Mouse (Mus musculus): ENCODE measurements around the gene Lrp6.

The Lrp6 gene

GRCm38 (mm10) chr6:134537461-134538117 lies 29.2 kb downstream of the Lrp6 start:
- TF ChIP-seq NANOG (IDR thresholded peaks at IDR 0.05; ENCODE audit: borderline replicate concordance, low read length) (no peak), POU5F1 (IDR thresholded peaks at IDR 0.05; ENCODE audit: borderline replicate concordance, low read length) (no peak), CTCF (conservative IDR thresholded peaks at IDR 0.05; ENCODE audit: low read length) (no peak)
- H3K4me1 ChIP-seq (replicated peaks; ENCODE audit: low read depth, low read length) = peaks cover 8% of the 10 kb centered on the region
- peaks cover 10% of the 10 kb centered on the region; the same call in 1 of the 2 replicates for H3K36me3 ChIP-seq (ENCODE audit: insufficient read depth, low read length)
- H3K9me3 ChIP-seq (ENCODE audit: low read length) = no peaks in the 10 kb centered on the region
- H3K27me3 ChIP-seq (ENCODE audit: insufficient read depth, low read length) = no peaks in the 10 kb centered on the region
- no peak overlapping the region for H3K4me3 ChIP-seq (replicated peaks; ENCODE audit: low read length)

GRCm38 (mm10) chr6:134535169-134535568 lies 31.6 kb downstream of the Lrp6 start:
- TF ChIP-seq NANOG (IDR thresholded peaks at IDR 0.05; ENCODE audit: borderline replicate concordance, low read length) = no peak
- TF ChIP-seq POU5F1 (IDR thresholded peaks at IDR 0.05; ENCODE audit: borderline replicate concordance, low read length) = no peak

GRCm38 (mm10) chr6:134533021-134533420 lies 33.7 kb downstream of the Lrp6 start:
- no peak overlapping the region for H3K4me3 ChIP-seq (replicated peaks; ENCODE audit: low read length)
- H3K27me3 ChIP-seq (ENCODE audit: insufficient read depth, low read length) = no peaks in the 10 kb centered on the region
- no peak for TF ChIP-seq CTCF (conservative IDR thresholded peaks at IDR 0.05; ENCODE audit: low read length)
- TF ChIP-seq POU5F1 (IDR thresholded peaks at IDR 0.05; ENCODE audit: borderline replicate concordance, low read length) = no peak
- no peak for TF ChIP-seq NANOG (IDR thresholded peaks at IDR 0.05; ENCODE audit: borderline replicate concordance, low read length)
- H3K36me3 ChIP-seq (ENCODE audit: insufficient read depth, low read length) = no peaks in the 10 kb centered on the region
- H3K9me3 ChIP-seq (ENCODE audit: low read length) = no peaks in the 10 kb centered on the region
- H3K4me1 ChIP-seq (replicated peaks; ENCODE audit: low read depth, low read length) = peaks cover 16% of the 10 kb centered on the region

More at GRCm38 (mm10) chr6:134535169-134535568, 31.6 kb downstream of the Lrp6 start:
- no peaks in the 10 kb centered on the region for H3K27me3 ChIP-seq (ENCODE audit: insufficient read depth, low read length)
- peaks cover 8% of the 10 kb centered on the region for H3K4me1 ChIP-seq (replicated peaks; ENCODE audit: low read depth, low read length)
- H3K4me3 ChIP-seq (replicated peaks; ENCODE audit: low read length) = no peak overlapping the region
- no peaks in the 10 kb centered on the region for H3K9me3 ChIP-seq (ENCODE audit: low read length)
- H3K36me3 ChIP-seq (ENCODE audit: insufficient read depth, low read length) = no peaks in the 10 kb centered on the region

GRCm38 (mm10) chr6:134531950-134532349 lies 34.8 kb downstream of the Lrp6 start:
- Histone ChIP-seq H3K36me3 (ENCODE audit: insufficient read depth, low read length) (0 out of 2 replicates have a peak, but pooled peaks cover 1% of the 10 kb centered on the region), H3K27me3 (ENCODE audit: insufficient read depth, low read length) (no peaks in the 10 kb centered on the region), H3K9me3 (ENCODE audit: low read length) (no peaks in the 10 kb centered on the region), H3K4me1 (replicated peaks; ENCODE audit: low read depth, low read length) (peaks cover 24% of the 10 kb centered on the region), H3K4me3 (replicated peaks; ENCODE audit: low read length) (no peak overlapping the region)
- TF ChIP-seq CTCF (conservative IDR thresholded peaks at IDR 0.05; ENCODE audit: low read length) = no peak
- no peak for TF ChIP-seq NANOG (IDR thresholded peaks at IDR 0.05; ENCODE audit: borderline replicate concordance, low read length)
- no peak for TF ChIP-seq POU5F1 (IDR thresholded peaks at IDR 0.05; ENCODE audit: borderline replicate concordance, low read length)

GRCm38 (mm10) chr6:134529340-134529739 lies 37.4 kb downstream of the Lrp6 start:
- TF ChIP-seq CTCF (conservative IDR thresholded peaks at IDR 0.05; ENCODE audit: low read length) (no peak), NANOG (IDR thresholded peaks at IDR 0.05; ENCODE audit: borderline replicate concordance, low read length) (no peak), POU5F1 (IDR thresholded peaks at IDR 0.05; ENCODE audit: borderline replicate concordance, low read length) (no peak)
- 0 out of 2 replicates have a peak, but pooled peaks cover 5% of the 10 kb centered on the region for H3K36me3 ChIP-seq (ENCODE audit: insufficient read depth, low read length)
- H3K9me3 ChIP-seq (ENCODE audit: low read length) = no peaks in the 10 kb centered on the region
- H3K4me3 ChIP-seq (replicated peaks; ENCODE audit: low read length) = no peak overlapping the region
- H3K4me1 ChIP-seq (replicated peaks; ENCODE audit: low read depth, low read length) = peaks cover 18% of the 10 kb centered on the region
- no peaks in the 10 kb centered on the region for H3K27me3 ChIP-seq (ENCODE audit: insufficient read depth, low read length)

GRCm38 (mm10) chr6:134528396-134528795 lies 38.4 kb downstream of the Lrp6 start:
- Histone ChIP-seq H3K27me3 (ENCODE audit: insufficient read depth, low read length) (no peaks in the 10 kb centered on the region), H3K36me3 (ENCODE audit: insufficient read depth, low read length) (0 out of 2 replicates have a peak, but pooled peaks cover 5% of the 10 kb centered on the region), H3K4me1 (replicated peaks; ENCODE audit: low read depth, low read length) (peaks cover 23% of the 10 kb centered on the region), H3K4me3 (replicated peaks; ENCODE audit: low read length) (no peak overlapping the region), H3K9me3 (ENCODE audit: low read length) (no peaks in the 10 kb centered on the region)
- TF ChIP-seq POU5F1 (IDR thresholded peaks at IDR 0.05; ENCODE audit: borderline replicate concordance, low read length) (no peak), CTCF (conservative IDR thresholded peaks at IDR 0.05; ENCODE audit: low read length) (no peak), NANOG (IDR thresholded peaks at IDR 0.05; ENCODE audit: borderline replicate concordance, low read length) (no peak)

GRCm38 (mm10) chr6:134527596-134528128 lies 39.1 kb downstream of the Lrp6 start:
- Histone ChIP-seq H3K9me3 (ENCODE audit: low read length) (no peaks in the 10 kb centered on the region), H3K36me3 (ENCODE audit: insufficient read depth, low read length) (0 out of 2 replicates have a peak, but pooled peaks cover 5% of the 10 kb centered on the region)
- TF ChIP-seq NANOG (IDR thresholded peaks at IDR 0.05; ENCODE audit: borderline replicate concordance, low read length) (no peak), CTCF (conservative IDR thresholded peaks at IDR 0.05; ENCODE audit: low read length) (no peak), POU5F1 (IDR thresholded peaks at IDR 0.05; ENCODE audit: borderline replicate concordance, low read length) (no peak)

DNA sequence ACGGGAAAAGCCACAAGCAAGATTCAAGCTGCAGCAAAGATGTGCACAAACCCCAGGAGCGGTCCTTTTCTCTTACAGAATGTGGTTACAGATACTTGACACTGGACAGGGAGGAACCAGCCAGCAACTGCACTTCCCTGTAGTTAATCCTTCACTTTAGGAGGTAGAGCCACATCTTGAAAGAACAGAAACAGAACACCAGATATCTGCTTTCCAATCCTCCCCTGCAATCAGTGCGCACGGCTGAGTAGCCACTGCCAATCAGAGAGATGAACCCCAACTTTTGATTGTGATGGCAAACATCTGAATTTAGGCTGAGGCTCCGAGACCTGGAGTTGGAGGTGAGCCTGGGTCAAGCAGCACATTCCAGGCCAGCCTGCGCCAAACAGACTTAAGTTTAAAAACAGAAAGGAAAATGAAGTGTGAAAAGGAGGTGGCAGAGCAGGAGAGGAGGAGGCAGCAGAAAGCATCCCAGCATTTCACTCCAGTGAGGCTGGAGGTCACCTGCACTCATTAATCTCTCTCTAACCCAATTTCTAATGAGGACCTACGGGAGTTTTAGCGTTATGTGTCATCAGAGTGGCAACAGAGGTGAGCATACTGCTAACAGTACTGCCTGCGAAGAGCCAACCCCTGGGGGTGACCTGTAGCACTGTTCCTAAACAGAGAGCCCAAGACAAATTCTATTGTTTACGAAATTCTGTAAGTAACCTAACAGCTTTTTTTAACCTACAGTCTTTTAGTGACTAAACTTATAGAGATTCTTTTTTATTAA lies 39.8 kb downstream of the Lrp6 start:
- Histone ChIP-seq H3K4me1 (replicated peaks; ENCODE audit: low read depth, low read length) (peaks cover 23% of the 10 kb centered on the region), H3K9me3 (ENCODE audit: low read length) (no peaks in the 10 kb centered on the region), H3K27me3 (ENCODE audit: insufficient read depth, low read length) (no peaks in the 10 kb centered on the region), H3K36me3 (ENCODE audit: insufficient read depth, low read length) (0 out of 2 replicates have a peak, but pooled peaks cover 5% of the 10 kb centered on the region), H3K4me3 (replicated peaks; ENCODE audit: low read length) (no peak overlapping the region)
- no peak for TF ChIP-seq POU5F1 (IDR thresholded peaks at IDR 0.05; ENCODE audit: borderline replicate concordance, low read length)
- no peak for TF ChIP-seq CTCF (conservative IDR thresholded peaks at IDR 0.05; ENCODE audit: low read length)
- TF ChIP-seq NANOG (IDR thresholded peaks at IDR 0.05; ENCODE audit: borderline replicate concordance, low read length) = no peak

More at GRCm38 (mm10) chr6:134527596-134528128, 39.1 kb downstream of the Lrp6 start:
- Histone ChIP-seq H3K27me3 (ENCODE audit: insufficient read depth, low read length) (no peaks in the 10 kb centered on the region), H3K4me1 (replicated peaks; ENCODE audit: low read depth, low read length) (peaks cover 23% of the 10 kb centered on the region), H3K4me3 (replicated peaks; ENCODE audit: low read length) (no peak overlapping the region)
